Mouse (Mus musculus) embryo, embryonic 10.5 days (tissue): Measurements from ENCODE around the gene Fam161a.
"Not testable (repeated sequence)": the region's sequence is repeated elsewhere in the genome, so short reads cannot be mapped to it uniquely, and the experiment has no call there.

ENCODE experiments used
- DNase-seq: peaks from one replicate; pipeline ENCODE4 v3.0.0-alpha.2; 2015; ENCODE audit warnings: low spot score

The Fam161a gene

DNA sequence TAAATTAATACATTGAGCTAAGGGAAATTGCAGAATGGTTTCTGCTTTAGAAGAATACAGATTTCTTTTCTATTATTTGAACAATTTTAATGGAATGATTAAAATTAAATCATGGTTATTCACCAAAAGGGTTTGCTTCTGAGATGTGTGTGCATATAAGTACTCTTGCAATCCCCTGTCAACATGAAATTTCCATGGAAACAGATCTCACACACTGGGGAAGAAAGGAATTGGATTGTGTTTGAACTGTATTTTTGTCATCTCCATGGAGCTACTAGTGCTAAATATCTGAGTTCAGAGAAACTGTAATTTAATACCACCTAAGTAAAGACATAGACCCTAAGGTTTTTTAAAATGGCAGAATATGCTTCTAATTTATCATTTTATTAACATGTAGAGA, 42.3 kb downstream of the Fam161a start:
- no peak for DNase-seq

DNA sequence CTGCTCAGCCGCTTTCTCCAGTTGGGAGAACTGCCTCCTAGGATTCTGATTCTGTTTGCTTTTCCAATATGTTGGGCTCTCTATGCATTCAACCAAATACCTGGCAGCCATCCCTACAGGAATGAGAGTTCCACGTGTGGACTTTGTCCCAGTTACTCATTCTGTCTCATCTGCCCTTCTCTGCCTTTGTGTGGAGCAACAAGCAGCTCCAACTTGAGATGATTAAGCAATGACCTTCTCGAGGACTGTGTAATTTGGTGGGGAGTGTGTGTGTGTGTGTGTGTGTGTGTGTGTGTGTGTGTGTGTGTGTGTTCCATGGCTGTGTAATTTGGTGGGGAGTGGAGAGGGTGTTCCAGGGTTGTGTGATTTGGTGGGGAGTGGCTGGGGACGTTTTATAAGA, 45.0 kb downstream of the Fam161a start:
- DNase-seq: no peak

GRCm38 (mm10) chr11:23063153-23063552, 55.8 kb downstream of the Fam161a start:
- no peak for DNase-seq

- no peak for DNase-seq
These were observed 56.5 kb downstream of the Fam161a start for GRCm38 (mm10) chr11:23063857-23064256.

- DNase-seq: not testable (repeated sequence)
These were observed 56.9 kb downstream of the Fam161a start for GRCm38 (mm10) chr11:23064276-23064675.

- no peak for DNase-seq
These were observed 57.9 kb downstream of the Fam161a start for GRCm38 (mm10) chr11:23065167-23065668.

DNA sequence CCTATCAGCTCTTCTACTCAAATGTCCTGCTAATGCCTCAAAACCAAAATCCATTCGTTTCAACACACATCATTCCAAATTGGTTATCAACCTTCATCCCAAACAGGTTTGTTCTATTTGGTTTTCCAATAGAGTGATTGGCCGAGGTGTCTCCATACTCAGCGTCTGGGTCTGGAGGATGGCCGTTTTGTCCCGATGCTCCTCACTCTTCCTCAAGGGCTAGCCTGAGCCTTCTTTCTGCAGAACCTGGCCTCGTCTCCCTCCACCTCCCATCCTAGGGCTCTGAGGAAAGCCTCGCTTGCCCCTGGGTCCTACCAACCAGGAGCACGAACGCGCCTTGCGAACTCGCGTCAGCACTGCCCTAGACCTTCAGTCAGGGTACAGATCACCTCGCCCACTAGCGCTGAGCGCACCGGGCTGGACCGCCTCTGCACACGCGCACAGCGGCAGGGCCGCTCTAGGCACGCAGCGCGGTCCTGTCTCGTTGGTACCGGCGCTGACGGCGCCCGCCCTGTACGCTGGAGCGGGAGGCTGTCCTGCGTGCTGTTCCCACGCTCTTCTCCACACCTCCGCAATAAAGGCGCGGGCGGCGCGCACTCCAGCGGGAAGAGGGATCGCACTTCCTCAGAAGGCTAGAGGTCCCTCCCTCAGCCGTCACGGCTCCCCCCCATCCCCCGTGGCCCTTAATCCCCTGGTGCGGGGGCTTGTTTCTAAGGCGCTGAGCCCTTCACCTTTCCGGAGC, 60.2 kb downstream of the Fam161a start:
- DNase-seq: peak; percentile 91

- no peak for DNase-seq
These were observed 60.9 kb downstream of the Fam161a start for GRCm38 (mm10) chr11:23068201-23068600.

DNA sequence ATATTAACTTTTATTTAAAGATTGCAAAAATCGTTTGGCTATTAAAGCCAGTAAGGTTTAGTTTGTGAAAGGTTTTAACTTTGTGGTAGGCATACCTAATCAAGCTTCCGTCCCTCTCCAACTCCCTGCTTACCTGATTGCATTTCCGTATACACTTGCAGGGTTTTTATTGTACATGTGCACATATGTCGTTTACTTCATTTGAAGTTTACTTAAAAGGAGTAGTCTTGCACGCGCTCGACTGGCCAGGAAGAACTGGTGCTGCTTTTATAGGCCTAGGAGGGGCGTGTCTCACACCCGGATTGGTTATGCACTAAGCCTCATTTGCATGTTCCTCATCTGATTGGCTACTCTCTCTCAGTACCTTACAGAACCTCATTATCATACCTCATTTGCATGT, 61.7 kb downstream of the Fam161a start:
- not testable (repeated sequence) for DNase-seq

DNA sequence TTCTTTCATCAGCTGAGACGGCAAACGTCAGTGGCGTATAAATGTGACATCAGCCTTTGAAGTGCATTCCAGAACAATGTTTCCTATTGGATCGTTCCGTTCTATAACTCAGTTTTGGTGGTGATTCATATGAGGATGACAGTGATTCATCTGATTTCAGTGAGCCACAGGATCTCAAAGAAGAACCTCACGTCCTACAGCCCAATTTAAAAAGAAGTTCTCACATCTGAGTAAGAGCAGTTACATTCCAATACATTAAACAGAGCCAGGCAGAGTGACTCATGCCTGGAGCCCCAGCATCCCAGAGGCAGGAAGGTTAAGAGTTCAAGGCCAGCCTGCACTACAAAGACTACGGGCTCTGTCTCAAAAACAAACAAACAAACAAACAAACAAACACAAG, 67.5 kb downstream of the Fam161a start:
- no peak for DNase-seq

DNA sequence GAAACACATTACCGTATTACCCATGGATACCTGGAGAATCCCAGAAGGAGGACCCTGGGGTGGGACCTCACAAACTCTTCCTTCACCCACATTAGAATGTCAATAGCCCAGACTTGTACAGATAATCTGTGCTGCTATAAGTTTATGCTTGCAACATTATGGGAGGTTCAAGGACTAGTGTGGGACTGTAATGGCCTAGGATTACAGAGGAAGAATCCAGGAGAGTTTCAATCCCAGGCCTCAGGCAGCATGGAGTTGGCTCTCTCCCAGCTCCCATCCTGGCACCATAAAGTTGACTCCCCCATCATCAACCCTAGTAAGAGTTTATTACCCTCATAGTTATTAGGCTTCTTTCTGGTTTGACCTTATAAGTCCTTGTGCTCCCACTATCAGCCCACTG, 71.2 kb downstream of the Fam161a start:
- no peak for DNase-seq
